Mouse (Mus musculus) liver, adult 2 months (tissue): ENCODE measurements around the gene Sgms1. TPM values are rescaled to one million over a fixed set of nuclear protein-coding genes. Genes with fewer than 3 reads are reported as not detected.

ENCODE experiments used
- DNase-seq: peaks from one replicate; pipeline ENCODE4 v3.0.0-alpha.2; 2011; ENCODE audit warnings: low read depth, low spot score; ENCODE audit errors: extremely low read depth
- H3K27ac ChIP-seq: fragments of 200-500 bp; replicated peaks from 2 replicates; pipeline ENCODE4 v1.5.1; 2012; ENCODE audit warnings: low read depth, mild to moderate bottlenecking, control low read depth, inconsistent platforms, low read length; ENCODE audit not compliant: insufficient read depth
- H3K27me3 ChIP-seq: fragments of 200-500 bp; 2 replicates; pipeline ENCODE4 v1.6.1; 2012; ENCODE audit warnings: mild to moderate bottlenecking, moderate library complexity, low read length, inconsistent platforms; ENCODE audit not compliant: control insufficient read depth, insufficient read depth
- H3K36me3 ChIP-seq: fragments of 200-500 bp; 2 replicates; pipeline ENCODE4 v1.6.1; 2012; ENCODE audit warnings: low read length, inconsistent platforms; ENCODE audit not compliant: control insufficient read depth, insufficient read depth
- H3K4me1 ChIP-seq: fragments of 200-500 bp; 2 replicates; pipeline ENCODE4 v1.6.1; 2011; ENCODE audit warnings: low read length; ENCODE audit not compliant: control insufficient read depth, insufficient read depth
- H3K4me3 ChIP-seq: fragments of 200-500 bp; 2 replicates; pipeline ENCODE4 v1.5.1; 2011; ENCODE audit warnings: low read depth, mild to moderate bottlenecking, control low read depth, low read length, moderate library complexity; ENCODE audit not compliant: insufficient read depth
- H3K79me2 ChIP-seq: fragments of 200-500 bp; 2 replicates; pipeline ENCODE4 v1.6.1; 2012; ENCODE audit warnings: inconsistent platforms, mild to moderate bottlenecking, low read length, moderate library complexity; ENCODE audit not compliant: control insufficient read depth, insufficient read depth
- H3K9ac ChIP-seq: fragments of 200-500 bp; 2 replicates; pipeline ENCODE4 v1.6.1; 2012; ENCODE audit warnings: low read depth, mild to moderate bottlenecking, control low read depth, inconsistent platforms, low read length
- CTCF ChIP-seq: fragments of 200-500 bp; IDR thresholded peaks from 2 replicates; pipeline ENCODE4 v1.5.1; 2011; ENCODE audit warnings: low read depth, low read length, control low read depth
- POLR2A ChIP-seq: fragments of 200-500 bp; IDR thresholded peaks from 2 replicates; pipeline ENCODE4 v1.6.1; 2011; ENCODE audit warnings: low read length, control low read depth; ENCODE audit not compliant: insufficient read depth; ENCODE audit errors: extremely low read depth
- WGBS: fragments of 180-500 bp; shearing (Covaris S2); methylation state at CpG from one replicate; pipeline ENCODE4 v1.1.7; 2018; 5-methylcytosine and 5-hydroxymethylcytosine counted together
- polyA plus RNA-seq: library from polyadenylated mRNA; depleted of rRNA; stranded (reverse); fragments of >200 nt; gene quantifications from 2 replicates; pipeline ENCODE4 v1.2.3, GENCODE M21; 2012
- total RNA-seq: library from RNA; depleted of rRNA; stranded (reverse); fragments of >200 nt; gene quantifications from 2 replicates; pipeline ENCODE4 v1.2.3, GENCODE M21; 2014

Gene Sgms1
- total and polyA plus RNA-seq, 2 experiments, result 6.5 to 26.7 TPM

DNA sequence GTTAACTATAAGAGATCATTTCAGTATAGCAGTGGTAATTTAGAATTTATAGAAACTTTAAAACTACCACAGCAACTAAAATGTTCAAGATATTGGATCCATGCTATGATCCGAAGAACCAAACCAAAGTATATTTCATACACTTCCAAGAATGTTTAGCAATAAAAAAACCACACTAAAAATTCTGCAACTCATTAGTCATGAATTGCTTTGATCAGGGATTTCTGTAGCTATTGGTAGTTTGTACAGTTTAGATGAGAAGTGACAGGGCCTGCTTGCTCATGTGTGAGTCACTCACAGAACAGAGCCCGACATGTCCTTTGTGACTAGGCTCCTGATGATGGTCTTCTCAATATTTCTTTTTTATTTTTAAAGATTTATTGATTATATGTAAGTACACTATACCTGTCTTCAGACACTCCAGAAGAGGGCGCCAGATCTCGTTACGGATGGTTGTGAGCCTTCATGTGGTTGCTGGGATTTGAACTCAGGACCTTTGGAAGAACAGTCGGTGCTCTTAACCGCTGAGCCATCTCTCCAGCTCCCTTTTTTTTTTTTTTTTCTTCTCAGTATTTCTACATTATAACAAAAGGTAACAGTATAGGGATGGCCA, 190.9 kb downstream of the Sgms1 start:
- 97% methylated on average over 7 of the region's 7 CpGs for WGBS
- Histone ChIP-seq H3K4me3 (no peak overlapping the region), H3K27me3 (no peaks in the 10 kb centered on the region), H3K36me3 (no peaks in the 10 kb centered on the region), H3K27ac (no peak overlapping the region), H3K9ac (no peak overlapping the region), H3K79me2 (peaks cover 4% of the 10 kb centered on the region; the same call in 1 of the 2 replicates), H3K4me1 (peaks cover 11% of the 10 kb centered on the region)
- no peak for TF ChIP-seq CTCF
- TF ChIP-seq POLR2A, result no peak
- no peak for DNase-seq

DNA sequence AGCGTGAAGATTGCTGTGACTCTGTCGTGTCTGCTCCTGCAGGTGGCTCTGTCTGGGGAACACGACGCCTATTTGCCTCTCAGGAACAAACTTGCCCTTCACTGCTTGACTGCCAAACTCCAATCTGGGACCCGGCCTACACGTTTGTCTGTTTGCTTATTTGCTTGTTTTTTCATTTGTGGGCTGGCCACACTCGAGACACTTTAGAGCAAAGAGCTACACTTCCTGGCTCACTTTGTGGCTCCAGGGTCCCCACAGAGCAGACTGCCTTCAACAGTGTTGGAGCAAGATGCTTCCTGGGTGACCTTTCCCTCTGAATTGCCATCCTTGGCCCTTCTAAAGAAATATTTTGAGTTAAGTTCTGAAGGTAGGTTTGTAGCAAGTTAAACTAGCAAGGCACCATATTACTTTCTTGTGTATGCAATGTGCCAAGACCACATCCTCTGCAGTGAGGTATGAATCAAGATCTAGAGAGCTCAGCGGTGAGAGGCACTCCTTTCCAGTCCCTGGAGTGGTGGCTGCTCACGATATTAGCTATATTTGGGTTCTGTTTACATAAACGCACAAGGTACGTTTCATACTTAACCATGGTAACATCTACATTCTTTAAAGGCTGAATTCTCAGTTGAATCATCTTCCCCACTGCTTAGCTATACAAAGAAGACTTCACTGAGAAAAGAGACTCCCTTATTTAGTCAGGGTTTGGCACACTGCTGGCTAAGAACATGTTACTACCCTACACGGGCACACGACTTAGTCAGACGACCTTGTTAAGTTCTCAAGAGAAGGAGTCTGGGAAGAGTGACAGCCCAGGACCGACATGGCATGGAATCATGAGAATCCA, 192.3 kb downstream of the Sgms1 start:
- Histone ChIP-seq H3K4me1 (peaks cover 7% of the 10 kb centered on the region), H3K4me3 (no peak overlapping the region), H3K9ac (no peak overlapping the region), H3K27me3 (no peaks in the 10 kb centered on the region), H3K36me3 (no peaks in the 10 kb centered on the region), H3K79me2 (peaks cover 4% of the 10 kb centered on the region; the same call in 1 of the 2 replicates), H3K27ac (no peak overlapping the region; the same call in 1 of the 2 replicates)
- TF ChIP-seq CTCF, result no peak
- TF ChIP-seq POLR2A, result no peak
- no peak for DNase-seq
- 64% methylated on average over 15 of the region's 15 CpGs for WGBS

DNA sequence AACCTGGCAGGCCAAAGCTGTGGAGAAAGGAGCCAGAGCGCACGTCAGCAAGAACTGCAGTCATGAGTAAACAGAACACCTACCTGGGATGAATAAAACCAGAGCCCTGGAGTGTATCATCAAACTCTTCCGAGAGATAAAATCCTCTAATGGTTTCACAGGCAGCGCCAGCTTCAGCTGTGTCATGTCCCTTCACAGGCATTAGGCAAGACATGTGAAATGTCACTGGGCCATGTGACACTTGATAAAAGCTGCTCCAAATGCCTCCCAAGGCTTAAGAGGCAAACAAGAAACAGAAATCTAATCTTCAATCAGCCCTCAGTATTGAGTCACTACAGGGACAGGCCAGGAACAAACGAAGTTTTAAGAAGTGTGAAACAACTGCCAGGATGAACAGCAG, 193.3 kb downstream of the Sgms1 start:
- peak; percentile 75 for DNase-seq
- 16% methylated on average over 5 of the region's 5 CpGs for WGBS
- Histone ChIP-seq H3K36me3 (no peaks in the 10 kb centered on the region), H3K27me3 (no peaks in the 10 kb centered on the region), H3K27ac (no peak overlapping the region), H3K4me1 (0 out of 2 replicates have a peak, but pooled peaks cover 2% of the 10 kb centered on the region), H3K79me2 (no peaks in the 10 kb centered on the region), H3K9ac (no peak overlapping the region), H3K4me3 (no peak overlapping the region)
- no peak for TF ChIP-seq CTCF

DNA sequence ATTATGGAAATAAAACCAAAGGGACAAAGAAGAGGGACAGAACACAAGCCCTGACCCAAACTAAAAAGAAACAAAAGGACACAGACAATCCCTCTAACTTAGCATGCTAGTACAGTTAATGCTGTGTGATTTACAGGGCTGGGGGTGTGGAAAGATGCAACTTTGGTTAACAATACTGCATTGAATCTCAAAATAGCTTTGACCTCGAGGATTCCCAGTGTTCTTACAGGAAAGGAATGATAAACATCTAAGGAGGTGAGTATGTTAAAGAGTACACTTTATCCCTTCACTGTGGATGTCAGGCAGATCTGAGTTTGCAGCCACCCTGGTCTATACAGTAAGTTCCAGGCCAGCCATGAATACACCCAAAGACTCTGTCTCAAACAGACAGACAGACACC, 194.7 kb downstream of the Sgms1 start:
- H3K27me3 ChIP-seq, result no peaks in the 10 kb centered on the region
- no peak overlapping the region for H3K9ac ChIP-seq
- no peak for DNase-seq
- no peaks in the 10 kb centered on the region for H3K36me3 ChIP-seq
- no peak for TF ChIP-seq POLR2A
- TF ChIP-seq CTCF, result no peak
- no peak overlapping the region for H3K4me3 ChIP-seq
- no peaks in the 10 kb centered on the region for H3K79me2 ChIP-seq
- 51% methylated on average over 1 of the region's 1 CpGs for WGBS
- no peak overlapping the region for H3K27ac ChIP-seq
- H3K4me1 ChIP-seq, result peaks cover 5% of the 10 kb centered on the region

DNA sequence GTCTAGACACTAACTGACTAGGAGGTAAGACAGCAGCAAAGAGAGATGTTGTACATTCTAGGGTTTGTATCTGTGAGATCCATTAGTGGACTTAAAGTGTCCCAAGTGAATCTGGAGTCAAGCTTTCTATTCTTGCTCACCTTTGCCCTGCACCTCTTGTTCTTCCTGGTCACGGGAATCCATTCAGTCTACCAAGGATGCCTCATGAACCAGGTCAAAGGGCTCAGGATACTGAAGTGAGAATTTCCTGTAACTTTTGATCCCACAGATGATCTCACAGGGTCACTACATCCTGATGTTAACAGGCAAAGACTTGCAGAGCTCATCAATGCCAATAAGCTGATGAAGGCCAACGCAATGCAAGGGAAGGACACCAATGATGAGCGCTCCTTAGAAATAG, 195.4 kb downstream of the Sgms1 start:
- H3K27me3 ChIP-seq, result no peaks in the 10 kb centered on the region
- H3K4me1 ChIP-seq, result peaks cover 13% of the 10 kb centered on the region
- no peaks in the 10 kb centered on the region for H3K36me3 ChIP-seq
- 91% methylated on average over 3 of the region's 3 CpGs for WGBS
- H3K4me3 ChIP-seq, result no peak overlapping the region
- no peak overlapping the region for H3K27ac ChIP-seq
- DNase-seq, result no peak
- H3K79me2 ChIP-seq, result no peaks in the 10 kb centered on the region
- H3K9ac ChIP-seq, result no peak overlapping the region
- TF ChIP-seq POLR2A (no peak), CTCF (no peak)

DNA sequence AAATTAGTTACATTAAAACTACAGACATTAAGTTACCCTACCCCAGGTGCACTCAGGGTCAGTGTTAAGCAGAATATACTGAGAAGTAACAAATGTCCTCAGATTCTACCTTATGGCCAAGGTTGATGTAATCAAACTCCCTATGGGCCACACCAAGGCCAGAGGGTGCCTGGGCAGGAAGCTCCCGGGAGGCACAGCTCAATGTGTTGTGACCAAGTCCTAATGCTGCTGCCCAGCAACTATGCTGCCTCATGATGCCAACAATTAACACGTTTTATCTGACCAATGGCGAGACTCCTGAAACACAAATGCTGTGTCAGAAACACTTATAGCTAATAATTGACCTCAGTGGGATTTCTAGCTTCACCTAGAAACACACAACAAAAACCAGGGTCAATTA, 197.9 kb downstream of the Sgms1 start:
- Histone ChIP-seq H3K79me2 (no peaks in the 10 kb centered on the region), H3K27me3 (no peaks in the 10 kb centered on the region), H3K4me3 (no peak overlapping the region), H3K36me3 (no peaks in the 10 kb centered on the region), H3K4me1 (peaks cover 23% of the 10 kb centered on the region), H3K27ac (no peak overlapping the region), H3K9ac (no peak overlapping the region)
- DNase-seq, result no peak
- WGBS, result 83% methylated on average over 3 of the region's 3 CpGs
- TF ChIP-seq POLR2A, result no peak
- no peak for TF ChIP-seq CTCF
